In the genomic region with DNA sequence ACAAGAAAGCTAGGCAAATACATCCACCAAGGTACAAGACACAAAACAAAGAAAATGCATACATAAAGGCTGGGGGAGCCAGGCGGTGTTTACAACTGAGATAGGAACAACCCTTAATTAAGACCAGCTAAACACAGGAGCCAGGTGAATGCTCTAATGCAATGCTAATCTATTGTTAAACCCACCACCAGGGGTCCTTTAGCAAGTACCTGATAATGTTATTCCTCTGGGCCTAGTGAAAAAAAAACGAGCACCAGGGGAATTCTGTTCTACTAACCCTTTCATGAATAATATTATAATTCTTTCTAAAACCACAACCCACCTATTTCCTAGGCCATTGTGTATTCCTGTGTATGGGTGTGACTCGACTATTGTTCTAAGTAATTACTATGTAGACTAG, we compare ENCODE assay signal across 21 mouse cellular contexts.
DNase-seq lines count a peak whose midpoint lies in the region; ATAC-seq and TF ChIP-seq lines count a peak whose summit lies in the region.
"Had no signal": no experiment of that assay in that cellular context is flagged by ENCODE, and none has a peak within 500 bp of the region (broad histone marks: within the 10 kb centered on the region; RNA-seq: fewer than 3 reads in every experiment).

No protein-coding gene starts in this region.

- H3K27me3 ChIP-seq in kidney, postnatal 0 days (ENCODE audit: insufficient read depth, low read length): no peaks in the 10 kb centered on the region
- H3K27me3 ChIP-seq: embryonic facial prominence, embryonic 12.5 days; forebrain, embryonic 15.5 days; hindbrain, embryonic 12.5 days had no signal

- no peaks in the 10 kb centered on the region for H3K36me3 ChIP-seq in kidney, postnatal 0 days (ENCODE audit: insufficient read depth, low read length)
- H3K36me3 ChIP-seq: embryonic facial prominence, embryonic 12.5 days; forebrain, embryonic 15.5 days; heart, embryonic 10.5 days; hindbrain, embryonic 12.5 days had no signal

- no peaks in the 10 kb centered on the region for H3K9me3 ChIP-seq in kidney, postnatal 0 days (replicated peaks; ENCODE audit: low read length)
- H3K9me3 ChIP-seq: embryonic facial prominence, embryonic 12.5 days; forebrain, embryonic 15.5 days; heart, embryonic 10.5 days; hindbrain, embryonic 12.5 days had no signal

- H3K4me2 ChIP-seq in kidney, postnatal 0 days (ENCODE audit: low read length): no peak overlapping the region
- H3K4me2 ChIP-seq: embryonic facial prominence, embryonic 12.5 days; forebrain, embryonic 15.5 days; hindbrain, embryonic 12.5 days had no signal

- WGBS in kidney, postnatal 0 days: 72% methylated on average over 3 of the region's 3 CpGs

- DNase-seq in kidney, postnatal 0 days (ENCODE audit: low spot score): no peak
- DNase-seq in kidney, adult 9 months: no peak
- peak; percentile 7 for DNase-seq in retina, embryonic 14.5 days (ENCODE audit: low spot score)
- no peak for DNase-seq in retina, postnatal 1 day
- DNase-seq in R1 (ENCODE audit: low read depth, low spot score): peak; percentile 81
- no peak for DNase-seq in thymus, postnatal 14 days
- DNase-seq: adrenal gland, adult 8-10 months; adrenal gland, postnatal 36 days; cerebellum, adult 11 months; cerebellum, adult 8-10 months; cerebellum, postnatal 25 days; gastrocnemius, postnatal 36 days; heart, adult 18-20 months; heart, postnatal 10 days; heart, postnatal 4 days had no signal

- no peak overlapping the region for H3K27ac ChIP-seq in kidney, postnatal 0 days
- H3K27ac ChIP-seq: embryonic facial prominence, embryonic 12.5 days; forebrain, embryonic 15.5 days; heart, embryonic 10.5 days; hindbrain, embryonic 12.5 days had no signal

- H3K9ac ChIP-seq in kidney, postnatal 0 days (ENCODE audit: low read depth, low read length): no peak overlapping the region
- H3K9ac ChIP-seq: embryonic facial prominence, embryonic 12.5 days; forebrain, embryonic 15.5 days; hindbrain, embryonic 12.5 days had no signal

- no peaks in the 10 kb centered on the region for H3K4me1 ChIP-seq in kidney, postnatal 0 days (replicated peaks; ENCODE audit: insufficient read depth, low read length)
- H3K4me1 ChIP-seq: embryonic facial prominence, embryonic 12.5 days; forebrain, embryonic 15.5 days; heart, embryonic 10.5 days; hindbrain, embryonic 12.5 days had no signal

- no peak for ATAC-seq in kidney, postnatal 0 days (replicated peaks; ENCODE audit: low FRiP score, low read depth)
- ATAC-seq in cerebellum, adult (ENCODE audit: insufficient number of reproducible peaks, low FRiP score, low TSS enrichment): no peak
- ATAC-seq: forebrain, embryonic 15.5 days; hindbrain, embryonic 16.5 days had no signal

- H3K4me3 ChIP-seq in kidney, postnatal 0 days (replicated peaks; ENCODE audit: low read depth, low read length): no peak overlapping the region
- H3K4me3 ChIP-seq: embryonic facial prominence, embryonic 12.5 days; forebrain, embryonic 15.5 days; heart, embryonic 10.5 days; hindbrain, embryonic 12.5 days had no signal

- TF ChIP-seq CTCF in kidney, postnatal 0 days (IDR thresholded peaks at IDR 0.05; ENCODE audit: low read depth): 0 out of 2 replicates have a peak, but pooled peaks have one; percentile 17

Comparison
In these comparisons a context has a peak if more than half of its experiments do, and no peak if none do; other contexts are left out.
1. DNase-seq: peak in retina, embryonic 14.5 days (single experiment) and R1 (single experiment); none in kidney, postnatal 0 days (single experiment), kidney, adult 9 months (single experiment), retina, postnatal 1 day (single experiment) and thymus, postnatal 14 days (single experiment).